Mouse (Mus musculus) gastrocnemius, postnatal 25 days (tissue): Measurements from ENCODE around the gene Pbx1. TPM values are rescaled to one million over a fixed set of nuclear protein-coding genes. Genes with fewer than 3 reads are reported as not detected.

Source experiments
- DNase-seq: peaks from one replicate; pipeline ENCODE4 v3.0.0; 2022
- total RNA-seq, 2 experiments: library from RNA; stranded (reverse); gene quantifications; 1 replicate in 1 of 2; 2 replicates in 1 of 2; pipeline ENCODE4 v1.2.3; 2021

Gene Pbx1
- total RNA-seq, 2 experiments from 2014 or later, result 19.3 to 19.9 TPM

DNA sequence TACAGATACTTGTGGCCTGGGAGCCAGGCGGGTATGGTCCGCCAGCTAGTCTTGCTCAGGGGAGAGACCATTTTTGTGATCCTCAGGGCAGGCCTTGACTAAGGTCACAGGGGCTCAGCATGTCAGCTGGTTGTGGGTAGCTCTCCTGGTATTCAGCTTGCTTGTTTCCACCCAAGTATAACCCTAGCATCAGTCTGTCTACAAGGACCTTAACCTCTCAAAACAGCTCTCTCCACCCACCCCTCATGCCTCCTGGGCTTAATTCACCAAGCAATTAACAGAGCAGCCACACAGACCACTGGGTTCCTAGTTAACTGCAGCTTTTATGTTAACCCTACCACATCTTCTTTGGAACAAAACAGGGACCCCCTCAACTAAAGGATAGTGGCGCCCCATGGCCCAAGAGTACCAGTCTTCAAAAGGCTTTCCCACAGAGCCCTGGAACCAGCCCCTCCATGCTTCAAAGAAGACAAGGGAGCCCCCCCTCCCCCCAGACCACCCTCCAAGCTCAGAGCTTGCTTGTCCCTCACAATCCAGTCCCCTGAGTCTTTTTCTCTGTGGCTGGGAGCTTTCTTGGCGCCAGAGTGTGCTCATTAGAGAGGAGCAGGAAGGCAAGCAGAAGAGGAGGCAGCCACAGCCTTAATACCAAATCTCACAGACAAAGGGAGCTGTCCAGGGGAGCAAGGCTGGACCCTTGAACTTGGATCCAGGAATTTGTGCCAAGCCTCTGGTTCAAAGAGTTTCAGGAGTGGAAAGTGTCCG, 48.1 kb downstream of the Pbx1 start:
- no peak for DNase-seq

DNA sequence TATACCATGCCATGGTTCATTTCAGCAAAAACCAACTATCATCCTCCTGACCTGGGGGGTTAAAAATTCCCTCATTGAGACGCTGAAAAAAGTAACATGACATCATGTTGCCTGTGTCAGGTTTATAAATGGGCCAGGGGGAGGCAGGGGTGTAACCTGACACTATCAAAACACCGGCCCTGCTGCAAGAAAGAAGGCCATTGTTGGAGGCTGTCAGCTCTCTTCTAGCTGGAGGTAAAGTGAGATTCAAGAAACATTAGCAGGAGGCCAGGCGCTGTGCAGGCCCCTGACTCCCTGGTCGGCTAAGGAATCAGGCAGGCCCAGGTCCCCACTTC, 49.3 kb downstream of the Pbx1 start:
- DNase-seq, result no peak

DNA sequence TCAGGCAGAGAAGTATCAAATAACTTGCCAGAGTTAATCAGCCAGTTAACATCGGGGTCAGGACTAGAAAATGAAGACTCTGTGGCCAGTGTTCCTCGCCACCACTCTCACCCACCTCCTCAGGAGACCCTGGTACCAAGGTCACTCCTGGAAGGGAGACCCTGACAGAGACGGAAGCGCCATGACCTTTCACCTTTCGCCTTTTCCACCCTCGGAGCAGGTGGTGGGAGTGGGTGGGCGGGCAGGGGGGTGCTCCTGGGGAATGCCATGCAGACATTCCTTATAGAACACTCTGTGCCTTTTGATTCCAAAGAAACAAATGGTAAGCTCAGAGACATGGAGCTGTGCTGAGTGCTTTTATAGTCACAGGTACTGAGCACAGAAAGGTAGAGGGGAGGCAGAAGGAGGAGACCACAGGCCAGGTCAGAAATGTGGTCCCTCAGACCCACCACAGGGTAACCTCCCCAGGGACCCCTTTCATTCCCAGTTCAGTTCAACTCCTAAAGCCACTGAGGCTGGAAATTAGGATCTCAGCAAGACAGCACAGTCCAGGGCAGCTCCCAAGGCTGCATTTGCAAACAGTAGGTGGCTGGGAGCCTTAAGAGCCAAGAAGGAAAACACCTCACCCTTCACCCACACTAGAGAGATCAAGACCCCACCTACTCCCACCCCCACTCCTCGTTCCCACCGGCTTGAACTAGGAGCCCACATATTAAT, 49.8 kb downstream of the Pbx1 start:
- DNase-seq, result no peak

- no peak for DNase-seq
These were observed 50.6 kb downstream of the Pbx1 start for GRCm38 (mm10) chr1:168381451-168381850.

DNA sequence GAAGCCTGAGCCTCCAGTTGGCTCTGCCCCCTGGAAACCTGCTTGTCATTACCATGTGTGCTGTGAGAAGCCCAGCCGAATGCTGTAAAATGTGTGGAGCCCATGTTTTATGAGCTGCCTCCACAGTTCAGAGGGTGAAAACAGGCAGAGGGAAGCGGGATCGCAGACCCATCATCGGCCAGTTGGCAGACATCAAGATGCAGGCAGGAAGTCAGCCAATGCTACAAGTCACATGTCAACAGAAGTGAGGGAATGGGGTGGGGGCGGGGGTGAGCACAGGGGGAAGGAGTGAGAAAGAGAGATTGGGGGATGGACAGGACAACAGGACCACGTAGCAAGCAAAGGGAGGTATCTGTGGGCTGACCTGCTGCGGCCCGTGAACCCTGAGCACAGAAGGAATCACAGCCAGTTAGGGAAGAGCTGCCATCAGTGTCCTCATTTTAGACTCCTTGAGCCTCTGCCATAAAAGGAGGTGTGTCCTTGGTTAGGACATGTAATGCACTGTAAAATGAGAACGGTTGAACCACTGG, 51.8 kb downstream of the Pbx1 start:
- DNase-seq, result peak; percentile 59

DNA sequence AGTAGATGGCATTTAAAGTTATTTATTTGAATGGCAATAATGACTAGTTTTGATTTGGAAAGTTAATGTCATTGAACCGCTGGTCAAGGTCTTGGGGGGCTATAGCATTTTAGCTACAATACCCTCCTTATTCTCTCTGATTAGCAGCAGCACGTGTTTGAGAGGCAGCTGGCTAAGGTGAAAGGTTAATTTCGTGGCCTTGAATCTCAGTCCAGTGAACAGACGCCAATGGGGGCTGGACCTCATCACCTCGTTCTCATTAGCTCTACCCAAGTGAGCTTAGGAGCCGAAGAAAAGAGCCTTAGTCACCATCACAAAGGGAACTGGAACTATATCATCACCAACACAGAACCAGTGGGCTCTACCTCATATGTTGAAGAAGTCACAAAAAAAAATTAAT, 54.4 kb downstream of the Pbx1 start:
- no peak for DNase-seq

DNA sequence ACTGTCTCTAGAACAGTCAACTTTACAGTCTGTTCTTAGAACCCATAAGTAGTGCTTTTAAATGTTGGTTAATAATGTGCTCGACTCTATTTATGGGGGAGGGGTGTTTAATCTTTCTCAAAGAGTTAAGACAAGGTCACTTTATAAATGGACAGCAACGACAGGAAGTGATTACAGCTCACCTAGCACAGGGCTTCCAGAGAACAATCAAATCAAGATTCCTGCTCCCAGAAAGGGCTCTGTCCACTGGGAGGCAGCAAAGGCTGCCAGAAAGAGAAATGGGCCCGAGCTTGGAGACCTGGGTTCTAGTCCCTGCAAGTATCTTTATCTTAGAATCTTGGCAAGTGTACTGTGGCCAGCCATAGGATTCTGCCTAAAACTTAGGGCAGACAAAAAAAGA, 55.7 kb downstream of the Pbx1 start:
- DNase-seq, result no peak

- no peak for DNase-seq
These were observed 57.0 kb downstream of the Pbx1 start for GRCm38 (mm10) chr1:168374953-168375600.

- DNase-seq, result no peak
These were observed 60.0 kb downstream of the Pbx1 start for GRCm38 (mm10) chr1:168372089-168372488.

- DNase-seq, result no peak
These were observed 61.1 kb downstream of the Pbx1 start for GRCm38 (mm10) chr1:168370966-168371365.

- DNase-seq, result no peak
These were observed 65.8 kb downstream of the Pbx1 start for GRCm38 (mm10) chr1:168366261-168366660.

DNA sequence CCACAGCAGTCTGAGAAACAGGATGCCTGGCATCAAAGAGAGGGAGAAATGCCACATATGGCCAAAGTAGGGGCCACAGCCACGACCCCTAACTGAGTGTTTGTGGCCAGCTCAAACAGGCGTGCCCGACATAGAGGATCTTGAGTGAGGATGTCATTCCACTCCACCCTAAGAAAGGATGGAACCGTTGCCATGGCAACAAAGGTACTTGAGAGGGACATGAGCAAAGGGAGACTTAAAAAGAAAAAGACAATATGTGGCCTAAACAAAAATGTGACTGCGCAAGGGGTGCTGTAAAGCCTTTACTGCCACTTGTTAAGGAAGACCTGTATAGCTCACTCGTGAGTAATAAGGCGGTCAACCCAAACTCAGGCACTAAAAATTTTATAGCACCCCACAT, 67.7 kb downstream of the Pbx1 start:
- DNase-seq, result no peak

GRCm38 (mm10) chr1:168363053-168363452, 69.0 kb downstream of the Pbx1 start:
- no peak for DNase-seq

GRCm38 (mm10) chr1:168362464-168362863, 69.6 kb downstream of the Pbx1 start:
- no peak for DNase-seq

- no peak for DNase-seq
These were observed 74.1 kb downstream of the Pbx1 start for GRCm38 (mm10) chr1:168357680-168358611.

DNA sequence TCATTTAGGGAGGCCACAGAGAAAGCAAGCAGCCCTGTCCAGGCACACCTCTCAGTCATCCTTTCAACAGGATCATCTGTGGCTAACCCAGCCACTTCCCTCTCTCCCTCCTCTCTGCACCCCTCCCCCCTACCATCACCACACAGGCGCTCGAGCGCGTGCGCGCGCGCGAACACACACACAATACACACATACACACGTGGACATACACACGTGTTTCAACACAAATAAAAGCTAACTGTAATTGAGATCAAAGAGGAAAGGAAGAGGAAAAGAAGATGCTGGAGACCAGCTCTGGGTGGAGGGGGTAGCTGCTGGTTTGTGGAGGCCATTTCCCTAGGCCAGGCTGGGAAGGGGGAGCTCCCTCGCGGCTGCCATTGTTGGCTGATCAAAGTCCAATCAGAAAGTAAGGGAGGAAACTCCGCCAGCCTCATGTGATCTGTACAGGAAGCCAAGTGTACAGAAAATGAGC, 75.1 kb downstream of the Pbx1 start:
- DNase-seq, result no peak

GRCm38 (mm10) chr1:168355985-168356556, 76.0 kb downstream of the Pbx1 start:
- DNase-seq, result no peak

GRCm38 (mm10) chr1:168354934-168355333, 77.1 kb downstream of the Pbx1 start:
- DNase-seq, result no peak

DNA sequence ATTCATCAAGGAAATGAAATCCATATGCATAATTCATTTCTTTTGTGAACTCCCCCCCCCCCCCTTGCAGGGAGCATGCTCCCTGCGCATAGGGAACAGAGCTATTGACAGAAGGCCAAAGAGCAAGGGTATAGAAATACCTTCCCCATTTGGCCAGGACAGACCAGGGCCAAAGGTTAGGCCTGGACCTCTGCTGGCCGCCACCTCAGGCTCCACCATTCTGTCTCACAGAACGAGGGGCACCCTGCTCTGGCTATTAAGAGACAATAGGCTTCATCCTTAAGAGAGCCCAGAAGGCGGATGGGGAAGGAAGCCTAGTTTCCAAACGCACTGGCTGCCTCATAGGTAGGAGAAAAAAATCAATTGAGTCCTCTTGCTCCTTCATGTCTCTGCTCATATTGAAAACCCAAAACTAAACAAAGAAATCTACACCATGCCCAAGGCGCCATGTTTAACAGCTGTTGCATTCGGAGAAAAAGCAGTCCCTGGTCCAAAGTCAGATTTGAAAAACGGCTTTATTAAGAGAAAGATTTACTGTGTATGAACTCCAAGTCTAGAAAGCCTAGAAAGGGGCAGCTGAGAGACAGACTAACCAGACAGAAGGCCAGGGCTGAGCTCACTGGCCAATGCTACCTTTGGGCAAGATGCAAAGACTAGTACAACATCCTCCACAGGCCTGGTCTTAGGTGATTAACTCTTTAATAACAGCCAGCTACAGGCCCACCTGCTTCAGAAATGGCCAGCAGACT, 83.9 kb downstream of the Pbx1 start:
- DNase-seq, result no peak

DNA sequence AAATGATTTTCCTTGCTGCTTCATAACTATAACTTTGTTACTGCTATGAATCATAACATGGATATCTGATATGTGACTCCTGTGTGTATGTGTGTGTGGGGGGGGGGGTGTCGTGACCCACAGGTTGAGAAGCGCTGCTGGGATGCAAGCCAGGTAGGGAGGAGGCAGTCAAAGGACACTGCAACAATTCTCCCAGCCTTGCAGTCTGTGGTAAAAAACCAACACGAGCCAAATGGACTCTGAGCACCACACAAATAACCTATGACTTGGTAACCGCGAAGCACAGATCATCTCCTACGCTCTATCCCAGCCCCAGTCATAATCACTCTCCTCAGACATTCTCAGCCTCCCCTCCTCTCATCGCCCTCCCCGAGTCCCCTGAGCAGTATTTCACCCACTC, 87.2 kb downstream of the Pbx1 start:
- DNase-seq, result no peak

- DNase-seq, result no peak
These were observed 87.8 kb downstream of the Pbx1 start for GRCm38 (mm10) chr1:168344262-168344661.
